Mouse (Mus musculus) G1E (cell line): Measurements from ENCODE around the gene Baz2b. TPM values are rescaled to one million over a fixed set of nuclear protein-coding genes. Genes with fewer than 3 reads are reported as not detected.
"Not testable (repeated sequence)": the region's sequence is repeated elsewhere in the genome, so short reads cannot be mapped to it uniquely, and the experiment has no call there.

Experiments used
- ATAC-seq: 2 replicates; pipeline ENCODE4 v1.8.0; 2016; ENCODE audit warnings: mild to moderate bottlenecking; ENCODE audit not compliant: insufficient number of reproducible peaks, poor library complexity, low FRiP score, severe bottlenecking; ENCODE audit errors: extremely low read depth
- DNase-seq: peaks from one replicate; pipeline ENCODE4 v3.0.0; 2012; ENCODE audit warnings: low spot score
- H3K27me3 ChIP-seq: 2 replicates; pipeline ENCODE4 v1.6.1; 2012; ENCODE audit warnings: mild to moderate bottlenecking, low read length, inconsistent platforms; ENCODE audit not compliant: insufficient read depth
- H3K36me3 ChIP-seq: replicated peaks from 2 replicates; pipeline ENCODE3; 2012; ENCODE audit warnings: mild to moderate bottlenecking, inconsistent platforms
- H3K4me1 ChIP-seq: 2 replicates; pipeline ENCODE4 v1.6.1; 2012; ENCODE audit warnings: low read depth, low read length, inconsistent platforms, mixed read lengths; ENCODE audit not compliant: insufficient read depth
- H3K4me3 ChIP-seq: 2 replicates; pipeline ENCODE4 v1.5.1; 2012; ENCODE audit warnings: low read depth, mild to moderate bottlenecking, inconsistent platforms, low read length, moderate library complexity, mixed read lengths
- H3K9me3 ChIP-seq: replicated peaks from 2 replicates; pipeline ENCODE4 v1.6.1; 2012; ENCODE audit warnings: inconsistent platforms
- CTCF ChIP-seq: IDR thresholded peaks from 2 replicates; pipeline ENCODE4 v1.5.1; 2012; ENCODE audit warnings: low read depth, low read length, inconsistent platforms, mixed read lengths
- GATA1 ChIP-seq: IDR thresholded peaks from 2 replicates; pipeline ENCODE4 v1.6.1; 2012; ENCODE audit warnings: borderline replicate concordance, low read length, inconsistent platforms, mixed read lengths
- GATA2 ChIP-seq: IDR thresholded peaks from 2 replicates; pipeline ENCODE4 v1.6.1; 2012; ENCODE audit warnings: low read depth, low read length, inconsistent platforms, borderline replicate concordance
- POLR2AphosphoS5 ChIP-seq: IDR thresholded peaks from 2 replicates; pipeline ENCODE4 v1.6.1; 2012; ENCODE audit warnings: low read depth, low read length, inconsistent platforms; ENCODE audit not compliant: insufficient replicate concordance
- TAL1 ChIP-seq: conservative IDR thresholded peaks from 2 replicates; pipeline ENCODE4 v1.6.1; 2012; ENCODE audit warnings: low read depth, low read length, inconsistent platforms, mixed read lengths
- polyA plus RNA-seq: library from polyadenylated mRNA; stranded (reverse); fragments of >175 nt; gene quantifications from 2 replicates; pipeline ENCODE4 v1.2.3, GENCODE M21; 2012
- total RNA-seq, 2 experiments: library from RNA; stranded (forward) in 1 of 2; stranded (reverse) in 1 of 2; fragments of 200-1000 nt in 1 of 2; fragments of >200 nt in 1 of 2; fragmentation: Nextera tagmentation in 1 of 2; gene quantifications; 2 replicates each; pipeline ENCODE4 v1.2.3; 2014 to 2017

Gene Baz2b
- total and polyA plus RNA-seq, 3 experiments: 13.2 to 104 (median 66.5) TPM

GRCm38 (mm10) chr2:60143383-60143782 lies 66.3 kb downstream of the Baz2b start:
- Histone ChIP-seq H3K4me3 (no peak overlapping the region), H3K9me3 (no peaks in the 10 kb centered on the region), H3K27me3 (peaks cover 2% of the 10 kb centered on the region; the same call in 1 of the 2 replicates), H3K4me1 (peaks cover 29% of the 10 kb centered on the region), H3K36me3 (no peaks in the 10 kb centered on the region)
- ATAC-seq: no peak
- TF ChIP-seq CTCF: no peak
- TF ChIP-seq TAL1: no peak
- no peak for TF ChIP-seq POLR2AphosphoS5
- TF ChIP-seq GATA2: no peak
- TF ChIP-seq GATA1: no peak
- DNase-seq: no peak

GRCm38 (mm10) chr2:60142281-60142680 lies 67.4 kb downstream of the Baz2b start:
- DNase-seq: no peak
- no peak overlapping the region for H3K4me3 ChIP-seq
- no peak for TF ChIP-seq POLR2AphosphoS5
- TF ChIP-seq TAL1: no peak
- no peak for TF ChIP-seq GATA2
- TF ChIP-seq GATA1: no peak
- TF ChIP-seq CTCF: no peak
- ATAC-seq: no peak
- peaks cover 2% of the 10 kb centered on the region; the same call in 1 of the 2 replicates for H3K27me3 ChIP-seq
- peaks cover 34% of the 10 kb centered on the region for H3K4me1 ChIP-seq
- no peaks in the 10 kb centered on the region for H3K36me3 ChIP-seq
- H3K9me3 ChIP-seq: no peaks in the 10 kb centered on the region

GRCm38 (mm10) chr2:60138751-60139162 lies 70.9 kb downstream of the Baz2b start:
- no peaks in the 10 kb centered on the region for H3K9me3 ChIP-seq
- ATAC-seq (peak; percentile 79), DNase-seq (no peak)
- no peak for TF ChIP-seq POLR2AphosphoS5
- no peaks in the 10 kb centered on the region for H3K36me3 ChIP-seq
- peaks cover 35% of the 10 kb centered on the region for H3K4me1 ChIP-seq
- H3K27me3 ChIP-seq: peaks cover 2% of the 10 kb centered on the region; the same call in 1 of the 2 replicates
- no peak overlapping the region for H3K4me3 ChIP-seq

DNA sequence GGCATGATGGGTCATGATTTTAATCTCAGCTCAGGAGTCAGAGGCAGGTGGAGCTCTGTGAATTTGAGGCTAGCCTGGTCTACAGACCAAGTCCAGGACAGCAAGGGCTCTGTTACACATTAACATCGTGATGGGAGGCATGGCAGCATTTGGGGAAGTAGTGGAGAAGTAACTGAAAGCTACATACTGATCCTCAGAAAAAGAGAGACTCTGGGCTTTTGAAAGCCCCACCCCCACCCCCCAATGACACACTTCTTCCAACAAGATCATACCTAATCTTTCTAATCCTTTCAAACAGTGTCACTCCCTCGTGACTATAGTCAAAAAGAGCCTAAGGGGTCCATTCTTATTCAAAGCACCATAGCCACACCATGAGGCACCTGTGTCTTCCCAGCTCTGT lies 73.8 kb downstream of the Baz2b start:
- no peaks in the 10 kb centered on the region for H3K36me3 ChIP-seq
- no peak for ATAC-seq
- DNase-seq: no peak
- peaks cover 23% of the 10 kb centered on the region for H3K4me1 ChIP-seq
- no peak overlapping the region for H3K4me3 ChIP-seq
- TF ChIP-seq GATA2: no peak
- TF ChIP-seq TAL1: no peak
- no peak for TF ChIP-seq CTCF
- no peak for TF ChIP-seq GATA1
- no peak for TF ChIP-seq POLR2AphosphoS5
- H3K27me3 ChIP-seq: 0 out of 2 replicates have a peak, but pooled peaks cover 2% of the 10 kb centered on the region
- no peaks in the 10 kb centered on the region for H3K9me3 ChIP-seq

DNA sequence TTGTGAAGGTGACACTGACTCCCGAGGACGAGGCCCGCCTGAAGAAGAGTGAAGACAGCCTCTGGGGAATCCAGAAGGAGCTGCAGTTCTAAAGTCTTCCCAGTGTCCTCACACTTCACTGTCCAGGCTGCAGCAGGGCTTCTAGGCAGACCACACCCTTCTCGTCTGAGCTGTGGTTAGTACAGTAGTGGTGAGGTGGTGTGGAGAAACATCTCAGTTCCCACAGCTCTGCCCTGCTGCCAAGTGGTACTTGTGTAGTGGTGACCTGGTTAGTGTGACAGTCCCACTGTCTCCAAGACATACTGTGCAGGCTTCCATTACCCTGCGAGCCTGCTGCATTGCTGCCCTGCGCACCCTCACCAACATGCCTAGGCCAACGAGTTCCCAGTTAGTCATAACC lies 74.7 kb downstream of the Baz2b start:
- not testable (repeated sequence) for ATAC-seq

GRCm38 (mm10) chr2:60133072-60133471 lies 76.6 kb downstream of the Baz2b start:
- H3K4me3 ChIP-seq: no peak overlapping the region
- peaks cover 10% of the 10 kb centered on the region for H3K4me1 ChIP-seq
- no peak for ATAC-seq

More for the DNA sequence above, 74.7 kb downstream of the Baz2b start:
- peaks cover 23% of the 10 kb centered on the region for H3K4me1 ChIP-seq
- not testable (repeated sequence) for H3K27me3 ChIP-seq, DNase-seq, H3K36me3 ChIP-seq, H3K9me3 ChIP-seq, H3K4me3 ChIP-seq

More at GRCm38 (mm10) chr2:60133072-60133471, 76.6 kb downstream of the Baz2b start:
- Histone ChIP-seq H3K27me3 (0 out of 2 replicates have a peak, but pooled peaks cover 2% of the 10 kb centered on the region), H3K36me3 (no peaks in the 10 kb centered on the region), H3K9me3 (no peaks in the 10 kb centered on the region)
- no peak for TF ChIP-seq CTCF
- TF ChIP-seq GATA2: no peak
- TF ChIP-seq GATA1: no peak
- TF ChIP-seq POLR2AphosphoS5: no peak
- no peak for TF ChIP-seq TAL1
- no peak for DNase-seq
